Mouse (Mus musculus) MEL-GATA-1-ER (cell line): Measurements from ENCODE around the gene Scamp1.
A peak's percentile ranks its signal among the peaks of the same experiment; 100 is the strongest.

Experiments used
- DNase-seq: peaks from one replicate; pipeline ENCODE4 v3.0.0-alpha.2; 2012; ENCODE audit warnings: low read depth; ENCODE audit errors: extremely low read depth

Gene Scamp1

GRCm38 (mm10) chr13:94279420-94279819 is 6.2 kb downstream of the Scamp1 start:
- no peak for DNase-seq

GRCm38 (mm10) chr13:94271284-94271683 is 14.4 kb downstream of the Scamp1 start:
- DNase-seq: no peak

- no peak for DNase-seq
Observed at GRCm38 (mm10) chr13:94268201-94268600, 17.5 kb downstream of the Scamp1 start.

GRCm38 (mm10) chr13:94267190-94267589 is 18.5 kb downstream of the Scamp1 start:
- DNase-seq: no peak

GRCm38 (mm10) chr13:94266530-94266929 is 19.1 kb downstream of the Scamp1 start:
- no peak for DNase-seq

GRCm38 (mm10) chr13:94265291-94265690 is 20.4 kb downstream of the Scamp1 start:
- DNase-seq: no peak

- peak; percentile 20 for DNase-seq
Observed at GRCm38 (mm10) chr13:94263943-94264342, 21.7 kb downstream of the Scamp1 start.

GRCm38 (mm10) chr13:94262551-94262950 is 23.1 kb downstream of the Scamp1 start:
- no peak for DNase-seq

- no peak for DNase-seq
Observed at GRCm38 (mm10) chr13:94261624-94262023, 24.0 kb downstream of the Scamp1 start.

- no peak for DNase-seq
Observed at GRCm38 (mm10) chr13:94260961-94261360, 24.7 kb downstream of the Scamp1 start.

GRCm38 (mm10) chr13:94259210-94259609 is 26.4 kb downstream of the Scamp1 start:
- DNase-seq: no peak

GRCm38 (mm10) chr13:94258530-94258929 is 27.1 kb downstream of the Scamp1 start:
- DNase-seq: no peak

- DNase-seq: no peak
Observed at GRCm38 (mm10) chr13:94257711-94258110, 27.9 kb downstream of the Scamp1 start.

GRCm38 (mm10) chr13:94255176-94255575 is 30.5 kb downstream of the Scamp1 start:
- no peak for DNase-seq

- no peak for DNase-seq
Observed at GRCm38 (mm10) chr13:94254286-94254685, 31.4 kb downstream of the Scamp1 start.

- no peak for DNase-seq
Observed at GRCm38 (mm10) chr13:94253052-94253451, 32.6 kb downstream of the Scamp1 start.

GRCm38 (mm10) chr13:94250761-94251160 is 34.9 kb downstream of the Scamp1 start:
- no peak for DNase-seq

GRCm38 (mm10) chr13:94250188-94250587 is 35.5 kb downstream of the Scamp1 start:
- DNase-seq: no peak

GRCm38 (mm10) chr13:94242897-94243296 is 42.8 kb downstream of the Scamp1 start:
- no peak for DNase-seq

GRCm38 (mm10) chr13:94241892-94242524 is 43.6 kb downstream of the Scamp1 start:
- no peak for DNase-seq

GRCm38 (mm10) chr13:94240873-94241272 is 44.8 kb downstream of the Scamp1 start:
- no peak for DNase-seq

GRCm38 (mm10) chr13:94240111-94240510 is 45.5 kb downstream of the Scamp1 start:
- DNase-seq: no peak

GRCm38 (mm10) chr13:94239488-94239887 is 46.2 kb downstream of the Scamp1 start:
- DNase-seq: no peak

- no peak for DNase-seq
Observed at GRCm38 (mm10) chr13:94231871-94232270, 53.8 kb downstream of the Scamp1 start.
